Mouse (Mus musculus) E14TG2a.4 (cell line): Measurements from ENCODE around the gene Ccna2.
A peak's percentile ranks its signal among the peaks of the same experiment; 100 is the strongest.

Source experiments
- CTCF ChIP-seq: conservative IDR thresholded peaks from 2 replicates; pipeline ENCODE4 v1.5.1; 2014; ENCODE audit warnings: low read length
- NANOG ChIP-seq: IDR thresholded peaks from 2 replicates; pipeline ENCODE4 v1.6.1; 2014; ENCODE audit warnings: borderline replicate concordance, low read length, mixed read lengths

DNA sequence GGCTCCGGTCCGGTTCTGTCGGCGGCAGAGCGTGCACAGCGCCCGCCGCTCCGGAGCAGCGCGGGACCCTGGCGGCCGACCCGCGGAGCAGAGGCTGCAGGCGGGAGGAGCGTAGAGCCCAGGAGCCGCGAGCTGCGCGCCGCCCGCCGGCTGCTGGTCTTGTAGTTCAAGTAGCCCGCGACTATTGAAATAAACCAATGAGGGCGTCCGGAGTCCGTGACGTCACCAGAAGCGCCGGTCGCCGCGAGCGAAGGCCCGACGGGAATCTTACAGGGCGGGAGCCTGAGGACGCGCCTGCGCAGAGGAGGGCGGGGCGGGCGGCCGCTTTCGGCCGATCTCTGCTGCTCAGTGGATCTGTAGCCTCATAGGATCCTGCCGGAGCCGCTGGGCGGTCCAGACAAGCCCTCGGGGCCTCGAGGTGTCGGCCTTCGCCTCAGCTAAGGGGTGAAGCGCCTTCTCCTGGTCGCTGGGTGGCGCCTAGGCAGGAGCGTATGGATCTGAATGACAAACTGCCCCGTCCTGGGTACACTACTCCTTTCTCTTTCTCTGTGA lies at the start of gene Ccna2:
- TF ChIP-seq CTCF = 0 out of 2 replicates have a peak, but pooled peaks have one; percentile 18
- TF ChIP-seq NANOG = no peak
